Mouse (Mus musculus) lung, embryonic 15.5 days (tissue): ENCODE data around the gene Tctex1d2. TPM values are rescaled to one million over a fixed set of nuclear protein-coding genes. Genes with fewer than 3 reads are reported as not detected.

Experiments
- ATAC-seq: fragments of 200-750 bp; cut with Nextera tagmentation; 2 replicates; pipeline ENCODE4 v1.8.0; 2017; ENCODE audit warnings: moderate number of reproducible peaks, borderline replicate concordance; ENCODE audit not compliant: low FRiP score, low TSS enrichment; ENCODE audit errors: extremely low read depth
- H3K27ac ChIP-seq: fragments of 300-500 bp; sonication (generic); 2 replicates; pipeline ENCODE4 v1.5.1; 2015; ENCODE audit warnings: moderate library complexity, mild to moderate bottlenecking, inconsistent platforms
- H3K27me3 ChIP-seq: fragments of 300-500 bp; sonication (generic); 2 replicates; pipeline ENCODE4 v1.6.1; 2015; ENCODE audit warnings: inconsistent platforms
- H3K36me3 ChIP-seq: fragments of 300-500 bp; sonication (generic); 2 replicates; pipeline ENCODE4 v1.6.1; 2015; ENCODE audit warnings: inconsistent platforms
- H3K4me1 ChIP-seq: fragments of 300-500 bp; sonication (generic); 2 replicates; pipeline ENCODE4 v1.6.1; 2015; ENCODE audit warnings: inconsistent platforms
- H3K4me2 ChIP-seq: fragments of 300-500 bp; sonication (generic); 2 replicates; pipeline ENCODE4 v1.6.1; 2015; ENCODE audit warnings: inconsistent platforms, mild to moderate bottlenecking, moderate library complexity
- H3K4me3 ChIP-seq: fragments of 300-500 bp; sonication (generic); 2 replicates; pipeline ENCODE4 v1.5.1; 2015; ENCODE audit warnings: mild to moderate bottlenecking, inconsistent platforms
- H3K9ac ChIP-seq: fragments of 300-500 bp; sonication (generic); 2 replicates; pipeline ENCODE4 v1.6.1; 2015; ENCODE audit warnings: inconsistent platforms
- H3K9me3 ChIP-seq: fragments of 300-500 bp; sonication (generic); 2 replicates; pipeline ENCODE4 v1.6.1; 2016; ENCODE audit warnings: inconsistent platforms
- WGBS: fragments of 180-500 bp; shearing (Covaris S2); methylation state at CpG from one replicate; pipeline ENCODE4 v1.1.7; 2015; 5-methylcytosine and 5-hydroxymethylcytosine counted together
- polyA plus RNA-seq: library from polyadenylated mRNA; unstranded; fragments of >200 nt; fragmentation: Nextera tagmentation; extraction: Ambion mirVana; gene quantifications from 2 replicates; pipeline ENCODE4 v1.2.1, GENCODE M21; 2015

The Tctex1d2 gene
- polyA plus RNA-seq, 1 experiment from 2014 or later, result 25.6 TPM

DNA sequence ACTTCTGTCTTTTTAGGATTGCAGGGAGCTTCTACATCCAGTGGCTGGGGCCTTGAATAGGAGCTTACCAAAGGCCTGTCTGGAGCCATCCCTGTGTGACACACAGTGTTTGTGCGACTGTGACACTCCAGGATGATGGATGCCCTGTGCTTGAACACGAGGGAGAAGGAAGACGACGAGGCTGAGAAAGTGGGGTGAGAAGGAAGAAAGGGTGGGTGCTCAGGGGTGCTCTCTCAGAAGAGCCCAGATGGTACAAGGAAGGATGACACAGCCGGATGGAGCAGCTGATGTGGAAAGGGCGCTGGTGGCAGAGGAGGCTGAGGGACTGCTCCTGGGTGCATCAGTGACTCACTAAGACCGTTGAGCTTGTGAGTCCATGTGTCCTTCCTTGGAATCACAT lies 19.2 kb upstream of the Tctex1d2 start, which contains the start of gene Tm4sf19:
TSS of gene Tm4sf19 (plus strand) at position 240 of the 400 bp plus-strand sequence.
- Histone ChIP-seq H3K27ac (no peak within 1 kb of the TSS), H3K4me1 (no peaks in the 10 kb centered on the region), H3K9ac (no peak within 1 kb of the TSS), H3K9me3 (no peaks in the 10 kb centered on the region), H3K4me2 (no peak within 1 kb of the TSS), H3K4me3 (no peak within 1 kb of the TSS), H3K36me3 (no peaks in the 10 kb centered on the region), H3K27me3 (no peaks in the 10 kb centered on the region)
- 50% methylated on average over 7 of the region's 7 CpGs for WGBS
- ATAC-seq, result no peak

DNA sequence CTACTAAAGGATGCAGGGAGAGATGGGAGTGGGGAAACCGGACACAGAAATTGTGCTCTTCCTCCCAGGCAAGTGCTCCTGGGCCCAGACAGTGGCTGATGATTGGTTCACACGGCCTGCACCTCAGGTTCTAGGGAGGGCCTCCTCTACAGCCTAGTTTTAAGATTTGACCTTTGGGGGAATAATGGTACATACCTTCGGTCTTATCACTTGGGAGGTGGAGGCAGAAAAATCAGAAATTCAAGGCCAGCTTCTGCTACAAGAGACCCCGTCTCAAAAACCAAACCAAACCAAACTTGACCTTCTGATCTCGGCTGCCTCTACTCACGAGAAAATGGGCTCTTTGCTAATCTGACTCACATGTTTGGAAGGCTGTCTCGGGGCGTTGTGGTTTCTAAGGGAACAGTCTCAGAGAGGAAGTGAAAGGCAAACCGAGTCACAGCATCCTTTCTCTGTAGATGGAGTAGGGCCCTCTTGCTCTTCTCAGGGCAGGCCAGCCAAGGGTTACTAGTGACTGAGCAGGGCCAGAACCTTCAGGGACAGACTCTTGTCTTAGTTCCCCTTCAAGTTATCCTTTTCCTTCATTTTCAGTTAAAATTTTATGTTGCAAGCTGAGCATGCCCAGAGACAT lies 18.1 kb upstream of the Tctex1d2 start:
- WGBS, result 61% methylated on average over 9 of the region's 9 CpGs

DNA sequence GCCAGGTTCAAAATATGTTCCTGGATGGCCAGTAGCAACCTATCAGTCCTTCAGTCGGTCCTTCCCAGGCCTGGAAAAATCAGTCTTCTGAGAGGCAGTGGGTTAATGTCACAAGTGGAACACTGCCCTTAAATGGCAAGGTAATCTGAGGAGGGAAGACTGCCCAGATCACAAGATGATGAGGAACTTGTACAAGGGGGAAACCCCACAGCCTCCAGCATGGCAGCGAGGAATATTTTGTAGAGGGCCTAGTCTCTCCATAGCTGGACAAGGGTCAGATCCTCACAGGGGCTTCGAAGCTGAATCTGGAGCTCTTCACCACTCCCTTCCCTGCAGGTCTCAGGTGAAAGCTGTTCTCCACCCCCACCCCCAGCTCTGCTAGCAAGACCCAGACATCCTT lies 16.7 kb upstream of the Tctex1d2 start:
- H3K27me3 ChIP-seq, result no peaks in the 10 kb centered on the region
- no peak overlapping the region for H3K9ac ChIP-seq
- H3K9me3 ChIP-seq, result no peaks in the 10 kb centered on the region
- no peak overlapping the region for H3K4me2 ChIP-seq
- no peak for ATAC-seq
- WGBS, result 75% methylated on average over 3 of the region's 3 CpGs
- H3K4me1 ChIP-seq, result no peaks in the 10 kb centered on the region
- no peak overlapping the region for H3K4me3 ChIP-seq
- H3K27ac ChIP-seq, result no peak overlapping the region
- no peaks in the 10 kb centered on the region for H3K36me3 ChIP-seq

More for the DNA sequence above, 18.1 kb upstream of the Tctex1d2 start:
- H3K27ac ChIP-seq, result no peak overlapping the region
- H3K9me3 ChIP-seq, result no peaks in the 10 kb centered on the region
- no peak for ATAC-seq
- no peak overlapping the region for H3K9ac ChIP-seq
- no peaks in the 10 kb centered on the region for H3K27me3 ChIP-seq
- no peak overlapping the region for H3K4me2 ChIP-seq
- no peak overlapping the region for H3K4me3 ChIP-seq
- no peaks in the 10 kb centered on the region for H3K4me1 ChIP-seq
- H3K36me3 ChIP-seq, result no peaks in the 10 kb centered on the region

DNA sequence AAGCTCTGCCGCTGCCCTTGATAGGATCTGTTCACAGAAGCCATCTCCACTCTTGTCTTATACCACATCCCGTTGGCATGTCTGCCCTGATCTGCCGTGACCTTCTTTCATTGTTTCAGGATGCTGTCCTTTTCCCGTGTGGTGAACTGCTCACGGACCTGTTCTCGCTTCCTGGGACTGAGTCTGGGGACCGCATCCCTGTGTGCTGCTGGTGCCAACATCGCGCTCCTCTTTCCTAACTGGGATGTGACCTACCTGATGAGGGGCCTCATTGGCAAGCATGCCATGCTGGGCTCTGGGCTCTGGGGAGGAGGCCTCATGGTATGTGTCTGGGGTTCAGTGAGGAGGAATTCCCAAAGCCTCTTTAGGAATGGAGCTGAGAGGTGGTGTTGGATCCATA lies 13.8 kb upstream of the Tctex1d2 start:
- H3K4me2 ChIP-seq, result no peak overlapping the region
- H3K4me3 ChIP-seq, result no peak overlapping the region
- no peaks in the 10 kb centered on the region for H3K9me3 ChIP-seq
- no peak for ATAC-seq
- H3K27ac ChIP-seq, result no peak overlapping the region
- H3K9ac ChIP-seq, result no peak overlapping the region
- WGBS, result 91% methylated on average over 9 of the region's 9 CpGs
- no peaks in the 10 kb centered on the region for H3K27me3 ChIP-seq
- H3K36me3 ChIP-seq, result no peaks in the 10 kb centered on the region
- H3K4me1 ChIP-seq, result no peaks in the 10 kb centered on the region

DNA sequence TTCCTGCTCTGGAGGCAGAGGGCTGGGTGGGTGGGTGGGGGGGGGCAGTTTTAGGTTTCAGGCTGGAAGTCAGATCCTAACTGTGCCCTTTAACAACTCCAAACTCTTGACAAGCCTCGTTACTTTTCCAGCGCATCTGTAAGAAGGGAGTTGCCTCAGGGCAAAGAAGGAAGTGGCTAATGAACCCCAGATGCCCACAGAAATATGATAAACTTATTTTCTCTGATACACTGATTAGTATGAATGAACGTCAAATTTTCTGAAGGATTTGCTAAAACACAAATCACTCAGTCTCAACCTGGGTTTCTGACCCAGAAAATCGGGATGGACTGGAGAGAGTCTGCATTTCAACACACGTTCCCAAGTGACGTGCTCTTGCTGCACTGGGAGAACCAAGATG lies 12.8 kb upstream of the Tctex1d2 start:
- 70% methylated on average over 6 of the region's 6 CpGs for WGBS
- no peaks in the 10 kb centered on the region for H3K27me3 ChIP-seq
- no peak for ATAC-seq
- H3K4me2 ChIP-seq, result no peak overlapping the region
- H3K4me1 ChIP-seq, result no peaks in the 10 kb centered on the region
- no peak overlapping the region for H3K27ac ChIP-seq
- H3K9me3 ChIP-seq, result no peaks in the 10 kb centered on the region
- H3K4me3 ChIP-seq, result no peak overlapping the region
- no peak overlapping the region for H3K9ac ChIP-seq
- no peaks in the 10 kb centered on the region for H3K36me3 ChIP-seq

DNA sequence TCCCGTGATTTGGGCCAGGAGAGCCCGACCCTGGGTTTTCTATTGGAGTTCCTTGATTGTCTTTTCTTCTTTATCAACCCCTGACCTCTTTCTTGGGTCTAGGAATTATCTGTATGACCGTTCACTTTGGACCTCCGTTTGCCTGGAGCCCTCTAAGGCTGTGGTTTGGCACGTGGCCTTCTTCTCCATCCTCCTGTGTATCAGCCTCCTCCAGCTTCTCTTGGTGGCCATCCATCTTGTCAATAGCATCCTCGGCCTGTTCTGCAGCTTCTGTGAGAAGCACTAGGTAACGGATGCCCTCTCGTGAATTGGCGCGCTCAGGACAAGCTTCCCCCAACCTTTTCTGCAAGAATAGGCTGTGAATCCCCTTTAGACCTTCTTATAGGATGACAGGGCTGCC lies 11.8 kb upstream of the Tctex1d2 start:
- H3K27ac ChIP-seq, result no peak overlapping the region
- H3K9ac ChIP-seq, result no peak overlapping the region
- H3K4me2 ChIP-seq, result no peak overlapping the region
- no peaks in the 10 kb centered on the region for H3K9me3 ChIP-seq
- H3K27me3 ChIP-seq, result no peaks in the 10 kb centered on the region
- ATAC-seq, result no peak
- WGBS, result 67% methylated on average over 10 of the region's 10 CpGs
- no peaks in the 10 kb centered on the region for H3K4me1 ChIP-seq
- H3K4me3 ChIP-seq, result no peak overlapping the region
- H3K36me3 ChIP-seq, result no peaks in the 10 kb centered on the region

DNA sequence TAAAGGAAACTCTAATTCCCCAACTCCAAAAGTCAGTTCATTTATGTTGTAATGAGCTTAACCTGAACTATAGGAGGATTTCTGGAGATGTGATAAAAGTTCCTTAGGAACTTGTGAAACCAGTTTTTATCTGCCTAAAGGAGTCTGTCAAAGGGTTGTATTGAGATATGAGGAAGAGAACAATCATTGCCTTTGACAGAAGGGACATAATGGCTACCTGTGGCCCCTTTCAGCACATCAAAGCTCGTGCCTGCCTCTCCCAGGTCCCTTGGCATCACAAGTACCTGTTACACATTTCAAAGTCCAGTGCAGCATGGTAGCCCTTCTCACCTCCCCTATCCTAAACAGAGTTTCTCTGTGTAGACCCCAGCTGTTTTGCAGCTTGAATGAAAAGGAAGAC lies 2.0 kb upstream of the Tctex1d2 start:
- Histone ChIP-seq H3K36me3 (no peaks in the 10 kb centered on the region), H3K27me3 (no peaks in the 10 kb centered on the region), H3K9ac (no peak overlapping the region), H3K4me2 (no peak overlapping the region), H3K27ac (no peak overlapping the region), H3K9me3 (no peaks in the 10 kb centered on the region), H3K4me3 (no peak overlapping the region), H3K4me1 (peaks cover 11% of the 10 kb centered on the region; the same call in 1 of the 2 replicates)
- 27% methylated on average over 1 of the region's 1 CpGs for WGBS
- ATAC-seq, result no peak

DNA sequence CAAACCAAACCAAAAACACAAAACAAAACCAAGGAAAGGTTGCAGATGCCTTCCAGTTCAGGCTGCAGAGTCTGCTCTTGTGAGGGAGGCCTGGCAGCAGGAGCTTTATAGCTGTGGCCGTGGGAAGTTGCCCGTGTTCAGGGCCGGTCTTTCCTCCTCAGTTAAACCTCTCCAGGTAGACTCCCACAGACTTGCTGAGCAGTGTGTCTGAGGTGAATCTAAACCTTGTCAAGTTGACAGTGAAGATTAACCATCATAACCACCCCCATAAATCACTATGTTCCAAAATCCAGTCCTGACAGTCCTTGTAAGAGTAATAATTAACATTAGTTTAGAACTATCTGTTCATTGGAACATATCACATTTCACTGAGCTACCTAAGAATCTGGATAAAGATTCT lies 8.0 kb downstream of the Tctex1d2 start:
- WGBS, result 90% methylated on average over 3 of the region's 3 CpGs
- Histone ChIP-seq H3K4me1 (peaks cover 14% of the 10 kb centered on the region), H3K27ac (no peak overlapping the region), H3K4me3 (no peak overlapping the region), H3K4me2 (no peak overlapping the region), H3K9me3 (no peaks in the 10 kb centered on the region), H3K36me3 (no peaks in the 10 kb centered on the region), H3K27me3 (no peaks in the 10 kb centered on the region), H3K9ac (no peak overlapping the region)
- ATAC-seq, result no peak

DNA sequence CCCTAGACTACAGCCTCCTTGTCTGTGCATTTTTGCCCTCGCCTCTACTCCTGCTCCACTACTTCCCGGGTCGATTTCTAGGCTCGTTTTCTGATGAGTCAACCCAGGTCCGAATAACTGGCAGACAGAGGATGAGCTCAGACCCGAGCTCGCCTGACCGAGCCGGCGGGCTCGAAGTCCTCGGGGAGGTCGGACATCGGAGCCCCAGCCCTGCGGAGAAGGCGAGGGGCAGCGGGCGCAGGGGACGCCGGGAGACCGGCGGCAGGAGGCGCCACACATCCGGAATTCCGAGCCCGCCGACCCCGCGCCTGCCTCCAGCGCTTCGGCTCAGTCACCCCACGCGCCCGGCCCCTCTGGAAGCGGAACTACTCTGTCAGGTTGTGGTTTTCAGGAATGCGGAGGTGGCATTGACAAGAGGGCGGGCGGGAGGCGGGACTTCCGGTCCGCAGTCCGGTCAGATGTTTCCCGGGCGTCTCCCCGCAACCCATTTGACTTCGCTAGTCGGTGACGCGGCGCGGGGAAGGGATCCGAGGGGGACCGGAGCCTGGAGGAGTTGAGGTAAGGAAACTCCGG lies 11.1 kb downstream of the Tctex1d2 start, which contains the start of gene Pcyt1a:
TSS of gene Pcyt1a (plus strand) at position 448 of the 573 bp plus-strand sequence.
- H3K36me3 ChIP-seq, result no peaks in the 10 kb centered on the region
- H3K4me3 ChIP-seq, result peak within 1 kb of the TSS; percentile 75
- no peaks in the 10 kb centered on the region for H3K27me3 ChIP-seq
- ATAC-seq, result peak; percentile 95
- H3K4me2 ChIP-seq, result peak within 1 kb of the TSS; percentile 88
- H3K27ac ChIP-seq, result peak within 1 kb of the TSS; percentile 83
- whole genome bisulfite sequencing, result under 1% methylated on average over 48 of the region's 54 CpGs
- no peaks in the 10 kb centered on the region for H3K9me3 ChIP-seq
- peaks cover 24% of the 10 kb centered on the region for H3K4me1 ChIP-seq
- peak within 1 kb of the TSS; percentile 74 for H3K9ac ChIP-seq

DNA sequence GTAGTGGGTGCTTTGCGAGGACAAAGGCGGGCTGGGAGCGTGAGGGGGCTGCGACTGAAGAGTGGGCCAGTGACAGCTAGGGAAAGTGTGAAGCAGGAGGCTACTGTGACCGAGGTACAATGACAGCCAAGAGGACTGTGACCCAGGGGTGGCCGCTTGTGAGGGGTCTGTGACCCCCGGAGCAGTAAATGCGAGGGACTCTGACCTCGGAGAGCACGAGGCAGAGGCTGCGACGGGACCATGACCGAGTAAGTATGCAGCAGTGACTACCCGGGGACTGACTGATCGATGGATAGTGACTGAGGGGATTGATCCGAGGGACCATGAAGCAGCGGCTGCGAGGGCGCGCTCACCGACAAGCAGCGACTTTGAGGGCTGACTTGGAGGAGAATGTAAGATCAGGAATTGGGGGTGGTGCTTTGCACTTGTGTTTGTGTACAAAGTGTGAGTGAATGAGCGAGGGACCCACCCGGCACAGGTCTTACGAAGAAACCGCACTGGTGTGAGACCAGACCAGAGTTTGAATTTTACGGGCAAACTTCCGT lies 11.6 kb downstream of the Tctex1d2 start:
- no peak; the same call in 1 of the 2 replicates for ATAC-seq
- WGBS, result under 1% methylated on average over 28 of the region's 28 CpGs

DNA sequence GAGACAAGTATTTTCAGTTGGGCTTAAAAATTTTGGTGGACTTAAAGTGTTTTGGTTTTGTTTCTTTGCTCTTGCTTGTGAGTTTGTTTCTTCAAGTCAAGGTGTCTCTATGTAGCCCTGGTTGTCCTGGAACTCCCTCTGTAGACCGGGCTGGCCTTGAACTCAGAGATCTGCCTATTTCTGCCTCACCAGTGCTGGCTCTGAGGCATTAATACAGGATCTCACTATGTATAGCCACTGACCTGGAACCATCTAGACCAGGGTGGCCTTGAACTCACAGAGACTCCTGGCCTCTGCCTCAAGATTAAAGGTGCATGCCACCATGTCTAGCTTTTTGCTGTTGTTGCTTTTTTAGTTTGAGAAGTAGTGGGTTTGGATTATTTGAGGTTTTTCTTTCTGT lies 12.4 kb downstream of the Tctex1d2 start:
- no peaks in the 10 kb centered on the region for H3K9me3 ChIP-seq
- H3K27ac ChIP-seq, result no peak overlapping the region
- H3K36me3 ChIP-seq, result no peaks in the 10 kb centered on the region
- no peak for ATAC-seq
- H3K4me3 ChIP-seq, result peak overlapping the region; percentile 75
- no peaks in the 10 kb centered on the region for H3K27me3 ChIP-seq
- H3K4me1 ChIP-seq, result peaks cover 24% of the 10 kb centered on the region
- H3K4me2 ChIP-seq, result peak overlapping the region; percentile 88
- WGBS, result 88% methylated on average over 1 of the region's 1 CpGs
- no peak overlapping the region for H3K9ac ChIP-seq

More for the DNA sequence above, 11.6 kb downstream of the Tctex1d2 start:
- Histone ChIP-seq H3K4me2 (peak overlapping the region; percentile 88), H3K27me3 (no peaks in the 10 kb centered on the region), H3K27ac (peak overlapping the region; percentile 83), H3K4me3 (peak overlapping the region; percentile 75), H3K9ac (peak overlapping the region; percentile 74), H3K4me1 (peaks cover 24% of the 10 kb centered on the region), H3K36me3 (no peaks in the 10 kb centered on the region), H3K9me3 (no peaks in the 10 kb centered on the region)

DNA sequence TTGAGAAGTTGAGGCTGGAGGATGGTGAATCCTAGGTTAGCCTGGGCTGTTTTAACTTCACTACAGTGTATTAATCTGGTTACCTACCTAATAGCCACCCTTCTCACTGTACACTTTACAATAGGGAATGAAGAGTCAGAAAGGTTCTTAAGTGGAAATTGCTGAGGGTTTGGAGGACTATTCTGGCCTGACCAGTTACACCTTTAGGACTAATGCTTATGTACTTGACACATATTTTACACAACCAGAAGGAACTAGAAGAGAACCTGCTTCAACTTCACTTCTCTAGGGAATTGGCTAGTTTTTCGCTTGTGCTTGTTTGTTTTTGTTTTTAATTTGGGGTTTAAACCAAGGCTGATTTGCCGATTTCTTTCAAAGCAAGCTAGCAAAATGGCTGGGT lies 13.6 kb downstream of the Tctex1d2 start:
- Histone ChIP-seq H3K27me3 (no peaks in the 10 kb centered on the region), H3K9ac (no peak overlapping the region), H3K4me2 (peak overlapping the region; percentile 11; the same call in 1 of the 2 replicates), H3K36me3 (no peaks in the 10 kb centered on the region), H3K4me1 (peaks cover 24% of the 10 kb centered on the region), H3K4me3 (no peak overlapping the region), H3K27ac (0 out of 2 replicates have a peak overlapping the region, but pooled peaks have one; percentile 29), H3K9me3 (no peaks in the 10 kb centered on the region)
- ATAC-seq, result no peak
- WGBS, result 56% methylated on average over 2 of the region's 2 CpGs
